Mouse (Mus musculus) embryo, embryonic 10.5 days (tissue): ENCODE measurements around the gene Dirc2.

Source experiments
- DNase-seq: peaks from one replicate; pipeline ENCODE4 v3.0.0-alpha.2; 2015; ENCODE audit warnings: low spot score

Dirc2 gene

DNA sequence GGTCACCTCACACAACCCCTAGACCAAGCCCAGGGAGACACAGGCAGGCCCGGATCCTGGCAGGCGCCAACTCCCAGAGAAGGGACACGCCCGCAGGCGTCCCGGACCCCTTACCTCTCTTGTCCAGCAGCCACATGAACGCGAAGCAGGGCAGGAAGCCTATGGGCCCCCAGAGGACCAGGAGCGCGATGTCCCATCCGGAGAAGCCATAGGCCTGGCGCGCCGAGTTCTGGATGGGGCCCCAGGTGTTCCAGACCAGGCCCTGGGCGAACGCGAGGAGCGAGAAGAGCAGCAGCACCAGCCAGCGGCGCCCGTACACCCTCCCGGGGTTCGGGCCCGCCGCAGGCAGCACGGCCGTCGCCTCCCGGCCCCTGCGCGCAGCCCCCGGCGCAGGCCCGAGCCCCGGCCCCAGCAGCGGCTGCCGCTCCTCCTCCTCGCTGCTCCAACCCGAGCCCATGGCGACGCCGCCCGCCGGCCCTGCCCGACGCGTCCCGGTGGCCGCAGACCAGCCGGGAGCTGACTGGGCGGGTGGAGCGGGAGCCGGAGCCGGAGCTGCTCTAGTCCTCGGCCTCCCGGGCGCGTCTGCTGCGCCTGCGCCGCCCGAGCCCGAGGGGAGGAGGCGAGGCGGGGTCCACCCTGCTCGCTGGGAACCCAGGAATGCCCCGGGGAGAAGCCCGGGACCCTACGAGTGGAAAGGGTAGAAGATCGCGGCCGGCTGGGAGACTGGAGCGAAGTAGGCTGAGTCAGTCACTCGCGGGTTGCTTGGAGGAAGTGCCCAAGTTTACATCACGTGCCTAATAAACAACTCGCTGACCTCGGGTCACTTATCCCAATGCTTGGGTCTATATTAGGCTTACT is at the start of gene Dirc2:
Dirc2 (minus strand) TSS at position 572 of the 858 bp plus-strand sequence.
- peak; percentile 79 for DNase-seq

DNA sequence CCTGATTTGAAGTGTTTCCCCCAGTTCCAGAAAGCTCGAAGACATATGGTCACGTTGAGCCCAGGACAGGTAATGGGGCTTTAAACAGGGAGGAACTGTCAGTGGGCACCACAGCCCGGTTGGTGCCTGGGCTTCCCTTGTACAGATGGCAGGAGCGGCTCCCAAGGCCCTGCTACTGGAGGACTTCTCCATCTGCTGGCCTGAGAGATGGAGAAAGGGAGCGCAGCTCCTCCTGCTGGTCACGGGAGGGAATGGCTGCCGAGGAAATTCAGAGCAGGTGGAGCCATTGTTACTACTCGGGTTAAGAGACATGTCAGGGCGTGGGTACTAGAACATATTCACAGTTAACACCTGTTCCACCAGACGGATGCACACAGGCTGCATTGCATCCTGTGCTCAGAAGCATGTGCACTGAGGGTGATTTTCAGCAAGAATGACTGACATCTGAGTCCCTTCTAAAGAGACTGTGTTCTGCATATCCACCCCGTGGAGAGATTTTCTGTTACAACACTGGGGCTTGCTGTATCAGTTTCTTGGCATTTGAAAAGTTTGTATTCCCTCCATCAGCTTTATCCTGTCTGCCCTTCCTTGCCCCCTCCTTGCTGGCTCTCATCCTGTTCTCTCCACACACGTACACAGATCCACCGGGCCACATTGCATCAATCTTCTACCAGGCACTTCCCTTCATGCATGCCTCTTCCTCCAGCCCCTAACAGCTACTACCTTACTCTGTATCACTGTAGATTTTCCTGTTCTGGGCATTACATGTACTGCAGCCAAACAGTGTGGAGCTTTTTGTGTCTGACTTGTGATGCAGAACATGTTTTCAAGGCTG is 48.3 kb upstream of the Dirc2 start:
- DNase-seq = peak; percentile 88

DNA sequence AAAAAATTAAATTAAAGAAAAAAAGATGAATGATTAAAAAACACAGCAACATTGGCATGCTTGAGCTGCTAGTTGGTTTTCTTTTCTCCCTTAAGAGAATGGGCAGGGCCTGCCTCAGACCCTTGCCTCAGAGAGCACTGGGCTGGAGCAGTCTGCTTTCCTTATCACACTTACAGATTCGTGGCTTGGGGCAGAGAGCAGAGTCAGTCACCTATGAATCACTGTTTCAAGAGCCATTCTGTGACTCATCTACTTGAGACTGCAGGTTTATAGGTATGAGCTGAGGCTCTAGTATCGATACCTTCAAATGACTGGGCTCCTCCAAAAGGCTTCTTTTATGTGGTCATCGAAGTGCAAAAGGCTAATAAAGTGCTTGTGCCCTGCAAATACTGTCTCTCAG is 44.0 kb upstream of the Dirc2 start:
- DNase-seq = no peak

DNA sequence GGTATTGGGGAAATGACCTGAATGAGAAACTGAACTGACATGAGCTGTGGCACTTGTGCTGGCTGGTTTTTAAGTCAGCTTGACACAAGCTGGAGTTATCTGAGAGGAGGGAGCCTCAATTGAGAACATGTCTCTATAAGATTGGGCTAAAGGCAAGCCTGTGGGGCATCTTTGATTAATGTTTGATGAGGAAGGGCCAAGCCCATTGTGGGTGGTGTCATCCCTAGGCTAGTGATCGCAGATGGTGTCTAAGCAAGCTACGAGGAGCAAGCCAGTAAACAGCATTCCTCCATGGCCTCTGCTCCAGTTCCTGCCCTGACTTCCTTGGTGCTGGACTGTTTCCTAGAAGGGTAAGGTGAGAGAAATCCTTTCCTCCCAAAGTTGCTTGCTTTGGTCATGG is 39.7 kb upstream of the Dirc2 start:
- DNase-seq = no peak

DNA sequence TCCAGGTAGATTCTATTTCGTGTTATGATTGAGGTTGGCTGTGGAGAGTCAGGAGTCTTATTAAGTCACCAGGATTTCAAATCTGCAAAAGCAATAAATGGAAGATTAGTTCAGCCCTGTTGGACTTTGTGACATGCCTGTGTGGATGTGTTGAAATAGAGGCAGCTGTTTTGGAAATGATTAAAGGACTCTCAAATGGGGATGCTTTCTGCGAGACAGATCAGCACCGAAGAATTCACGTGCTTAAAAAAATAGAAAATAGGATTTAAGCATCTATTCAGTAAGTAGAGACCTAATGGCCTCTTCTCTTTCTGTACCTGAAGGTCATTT is 38.5 kb upstream of the Dirc2 start:
- DNase-seq = no peak

DNA sequence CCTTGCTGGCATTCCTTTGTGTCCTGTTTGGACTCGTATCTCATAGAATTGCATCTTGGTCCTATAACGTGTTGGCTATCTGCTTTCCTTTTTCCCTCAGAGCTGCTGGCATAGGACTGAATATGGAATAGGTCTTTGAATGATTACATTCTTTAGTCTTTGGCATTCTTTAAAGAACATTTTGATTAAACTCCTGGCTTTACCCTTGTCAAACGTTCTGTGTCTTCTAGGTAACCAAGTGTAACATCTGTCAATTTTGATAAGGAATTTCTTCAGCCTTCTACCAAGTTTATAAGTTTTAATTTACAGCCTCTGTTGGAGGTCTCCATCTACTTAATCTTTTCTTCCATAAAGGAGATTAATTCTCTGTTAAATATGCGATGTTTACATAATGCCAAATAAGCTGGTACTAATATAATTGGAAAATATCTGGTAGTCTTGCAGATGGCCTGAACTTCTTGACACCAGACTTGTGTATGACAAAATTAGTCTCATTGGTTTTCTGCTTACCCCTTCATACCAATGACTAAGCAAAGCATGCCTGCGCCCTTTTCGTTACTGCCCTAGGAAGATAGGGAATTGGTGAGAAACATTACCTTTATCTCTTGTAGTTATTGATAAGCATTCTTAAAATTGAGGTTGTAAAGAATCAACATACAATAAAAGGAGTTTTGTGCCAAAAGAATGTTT is 38.0 kb upstream of the Dirc2 start:
- DNase-seq = no peak

DNA sequence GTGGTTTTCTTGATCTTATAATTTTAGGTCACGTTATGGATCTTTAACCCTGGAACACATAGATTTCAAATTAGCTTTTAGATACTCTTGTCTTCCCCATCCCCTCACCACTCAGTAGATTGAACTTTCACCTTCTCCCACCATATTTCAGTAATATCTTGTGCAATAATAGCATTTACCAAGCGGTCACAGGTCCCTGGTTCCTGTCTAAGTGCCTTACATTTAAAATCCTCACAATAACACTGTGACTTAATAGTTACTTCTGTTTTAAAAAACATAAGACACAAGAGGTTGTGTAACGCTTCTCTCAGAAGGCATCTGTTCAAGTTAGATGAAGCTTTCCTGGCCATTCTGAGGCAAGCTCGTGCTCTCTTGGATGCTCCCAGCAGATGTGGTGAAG is 34.6 kb upstream of the Dirc2 start:
- no peak for DNase-seq

DNA sequence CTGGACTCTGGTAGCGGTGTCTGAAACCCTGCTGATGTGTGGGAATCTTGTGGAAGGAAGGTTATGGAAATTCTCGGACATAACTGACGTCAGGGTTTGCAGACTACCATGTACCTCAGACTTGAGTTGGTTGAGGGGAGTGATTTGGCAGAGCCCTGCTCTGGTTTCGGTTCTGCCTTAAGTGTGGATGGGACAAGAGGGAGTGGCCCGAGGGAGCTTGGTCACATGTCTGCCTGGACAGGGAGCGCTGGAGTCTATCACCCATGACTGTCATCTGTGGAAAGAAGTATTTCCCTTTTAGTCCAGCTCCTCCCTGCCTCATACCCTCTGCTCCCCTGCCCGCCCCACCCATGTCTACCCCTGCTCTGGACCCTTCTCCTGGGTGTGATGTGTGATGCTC is 33.0 kb upstream of the Dirc2 start:
- no peak for DNase-seq

DNA sequence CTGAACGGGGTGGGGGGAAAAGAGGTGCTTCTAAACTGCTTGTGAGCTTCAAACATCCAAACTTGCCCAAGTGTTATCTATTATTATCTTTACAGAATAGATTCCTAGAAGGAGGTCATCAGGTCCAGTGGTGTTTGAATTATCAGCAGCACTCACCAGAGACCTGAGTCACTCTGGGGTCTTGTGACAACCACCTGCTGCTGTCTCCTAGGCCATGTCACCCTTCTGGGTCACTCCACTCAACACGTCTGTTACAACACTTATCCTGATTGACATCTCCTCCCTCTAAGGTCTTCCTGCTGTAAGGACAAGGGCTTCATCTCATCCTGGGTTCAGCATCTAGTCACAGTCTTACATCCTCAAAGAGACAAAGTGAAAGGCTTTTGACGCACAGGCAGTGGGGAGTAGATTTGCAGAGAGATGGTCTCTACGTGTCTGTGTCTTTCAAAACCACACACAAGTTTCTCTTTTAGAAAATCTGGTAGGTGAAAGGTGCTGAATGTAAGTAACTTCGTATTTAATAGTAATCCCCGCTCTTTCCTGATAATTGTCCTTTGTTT is 22.9 kb upstream of the Dirc2 start:
- no peak for DNase-seq

DNA sequence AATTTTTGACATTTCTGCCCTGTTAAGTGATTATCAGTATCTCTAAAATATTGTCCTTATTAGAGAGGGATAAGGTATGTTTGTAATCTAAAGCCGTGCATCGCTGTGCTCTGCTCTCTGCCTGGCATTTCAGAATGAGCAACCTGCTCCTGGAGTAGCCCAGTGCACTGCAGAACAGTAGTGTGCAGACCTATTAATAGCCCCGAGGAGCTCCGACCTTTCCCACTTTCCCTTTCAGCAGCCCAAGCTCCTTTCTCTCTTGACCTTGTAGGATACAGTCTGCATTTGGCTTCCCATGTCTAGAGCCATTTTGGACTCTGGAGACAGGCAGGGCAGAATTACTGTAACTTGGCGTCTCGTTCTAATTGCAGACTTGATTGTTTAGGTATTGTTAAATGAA is 19.2 kb upstream of the Dirc2 start:
- DNase-seq = no peak

DNA sequence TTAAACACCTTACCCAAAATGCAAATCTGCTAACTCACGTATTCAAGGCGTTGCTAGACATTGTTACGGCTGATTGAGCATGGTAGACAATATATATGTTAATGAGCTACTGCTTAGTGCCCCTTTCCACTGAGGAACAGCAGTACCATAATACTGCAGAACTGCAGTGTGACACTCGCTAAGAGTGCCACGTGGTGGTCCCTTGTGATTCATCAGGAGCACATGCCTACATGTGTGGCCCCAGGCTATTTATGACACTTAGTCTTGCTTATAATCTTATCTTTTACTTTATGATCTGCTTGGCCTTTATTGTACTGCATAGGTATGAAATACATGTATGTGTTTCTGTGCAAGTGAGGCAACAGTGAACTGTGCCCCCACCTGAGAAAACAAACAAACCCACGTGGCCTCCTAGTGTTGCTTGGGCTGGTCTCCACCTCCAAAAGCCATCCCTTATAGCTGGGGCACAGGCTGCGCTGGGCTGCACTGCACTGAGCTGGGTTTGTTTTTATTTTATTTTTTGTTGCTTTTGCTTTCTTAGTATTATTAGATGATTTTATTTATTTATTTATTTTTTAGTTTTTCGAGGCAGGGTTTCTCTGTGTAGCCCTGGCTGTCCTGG is 18.5 kb upstream of the Dirc2 start:
- DNase-seq = no peak

DNA sequence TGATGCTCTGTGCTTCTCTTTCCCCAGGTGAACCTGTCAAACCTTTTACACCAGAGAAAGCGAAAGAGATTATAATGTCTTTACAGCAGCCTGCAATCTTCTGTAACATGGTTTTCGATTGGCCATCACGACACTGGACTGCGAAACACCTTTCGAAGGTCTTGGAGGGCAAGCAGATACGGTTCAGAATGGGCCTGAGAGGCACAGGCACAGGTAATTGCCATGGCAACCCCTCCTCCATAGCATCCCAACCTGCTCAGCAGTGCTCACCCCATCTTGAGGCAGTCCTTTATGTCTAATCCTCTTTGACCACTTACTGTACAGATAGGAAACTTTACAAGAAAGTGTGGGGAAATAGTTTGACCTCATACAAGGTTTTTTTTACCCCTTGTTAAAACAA is 18.0 kb upstream of the Dirc2 start:
- no peak for DNase-seq

DNA sequence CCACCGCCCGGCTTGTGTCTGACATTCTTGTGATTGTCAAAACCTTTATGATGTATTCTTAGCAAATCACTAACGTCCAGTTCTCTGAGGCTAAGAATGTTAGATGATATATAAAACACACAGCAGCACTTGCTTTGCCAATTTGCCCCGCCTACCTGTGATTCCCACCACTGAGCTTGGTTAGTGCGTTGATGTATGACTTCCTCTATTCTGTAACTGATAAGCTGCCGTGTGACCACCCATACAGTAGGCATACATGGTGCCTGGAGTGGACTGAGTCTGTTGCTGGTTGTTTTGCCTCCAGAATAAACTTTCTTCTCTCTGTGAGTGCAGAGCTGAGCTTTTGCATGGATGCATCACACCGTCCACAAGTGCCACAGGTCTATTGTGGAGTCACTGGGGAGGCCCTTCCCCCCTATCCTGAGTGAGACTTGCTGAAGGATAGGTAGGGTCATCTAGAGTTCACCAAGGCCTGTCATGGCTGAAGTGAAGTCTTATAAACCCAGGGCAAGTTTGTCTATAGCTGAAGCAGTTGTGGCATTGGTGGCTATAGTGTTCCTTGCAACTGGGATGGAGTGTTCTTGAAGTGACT is 15.1 kb upstream of the Dirc2 start:
- DNase-seq = no peak

DNA sequence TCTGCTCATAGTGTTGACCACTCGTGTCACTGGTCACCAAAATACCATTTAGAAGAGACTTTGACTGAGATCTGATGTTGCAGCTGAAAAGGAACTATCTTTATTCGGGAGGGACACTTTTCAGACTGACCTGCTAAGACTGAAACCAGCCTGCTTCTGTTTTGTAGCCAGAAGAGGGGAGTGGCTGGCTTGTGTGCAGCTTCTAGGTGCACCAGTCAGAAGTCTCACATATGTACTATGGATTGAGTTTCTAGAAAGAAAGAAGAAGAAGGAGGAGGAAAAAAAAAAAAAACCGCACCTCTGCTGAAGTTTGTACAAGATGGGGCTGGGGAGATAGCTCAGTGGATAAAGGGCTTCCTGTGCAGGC is 14.0 kb upstream of the Dirc2 start:
- no peak for DNase-seq

DNA sequence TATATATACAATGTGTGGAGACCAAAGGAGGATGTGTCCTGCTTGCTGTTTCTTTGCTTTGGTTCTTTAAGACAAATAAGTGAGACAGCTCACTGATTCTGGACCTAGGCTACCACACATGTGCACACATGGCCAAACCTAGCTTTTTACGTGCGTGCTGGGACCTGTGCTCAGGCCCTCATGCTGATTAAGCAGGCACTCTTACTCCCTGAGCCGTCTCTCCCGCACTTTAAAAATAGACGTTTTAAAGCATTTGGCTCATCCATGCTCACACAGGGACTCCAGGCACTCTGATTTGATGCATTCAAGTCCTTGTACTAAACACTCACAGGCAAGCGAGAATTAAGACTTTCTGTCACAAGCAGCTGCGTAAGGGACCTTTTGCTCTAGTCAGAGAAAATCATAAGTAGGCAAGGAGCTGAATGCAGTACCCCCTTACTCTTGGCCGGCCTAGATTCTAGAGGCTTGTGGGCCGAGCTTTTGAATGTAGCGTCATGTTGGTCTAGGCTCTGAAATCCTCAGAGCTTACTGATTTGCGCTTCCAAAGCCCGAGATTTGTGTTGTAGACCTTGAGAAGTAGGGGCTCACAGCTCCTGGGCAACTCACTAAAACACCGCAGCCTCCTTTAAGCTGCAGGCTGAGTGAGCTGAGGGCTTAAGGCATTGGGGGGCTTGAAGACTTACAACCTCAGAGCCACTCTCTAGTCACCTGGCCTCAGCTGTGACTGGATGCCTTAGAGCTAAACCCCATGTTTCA is 13.5 kb upstream of the Dirc2 start:
- no peak for DNase-seq

DNA sequence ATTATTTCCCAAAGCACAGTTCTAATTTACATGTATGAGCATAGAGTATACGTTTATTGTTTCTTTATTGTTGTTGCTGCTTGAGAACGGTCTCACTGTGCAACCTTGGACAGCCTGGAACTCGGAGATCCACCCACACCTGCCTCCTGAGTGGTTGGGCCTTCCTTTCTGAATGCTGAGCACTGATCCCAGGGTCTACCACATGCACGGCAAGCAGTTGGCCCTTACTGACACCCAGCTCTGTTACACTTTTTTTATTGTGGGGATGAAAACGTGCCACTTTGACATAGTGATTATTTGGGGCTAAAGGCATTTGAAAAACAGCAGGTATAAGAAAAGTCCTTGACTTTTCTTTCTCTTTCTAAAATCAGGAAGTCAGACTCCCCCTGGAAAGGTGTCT is 12.5 kb upstream of the Dirc2 start:
- no peak for DNase-seq

DNA sequence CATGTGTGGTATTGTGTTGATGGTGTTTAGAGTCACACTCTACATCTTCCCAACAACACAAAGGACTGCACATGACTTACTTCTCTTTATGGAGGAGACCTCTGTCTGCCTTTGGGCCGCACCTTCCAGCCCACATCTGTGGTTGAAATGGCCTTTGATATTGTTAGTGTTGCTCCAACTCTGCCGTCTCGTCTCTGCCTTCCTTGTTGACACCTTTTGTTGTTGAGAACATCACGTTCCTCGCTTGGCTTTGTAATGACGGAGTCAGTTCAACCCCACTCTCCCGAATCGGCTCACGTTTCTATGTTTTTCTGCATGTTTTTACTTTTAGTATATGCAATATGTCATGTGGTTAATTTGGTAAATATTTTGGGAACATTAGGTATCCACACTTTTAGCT is 11.9 kb upstream of the Dirc2 start:
- no peak for DNase-seq

DNA sequence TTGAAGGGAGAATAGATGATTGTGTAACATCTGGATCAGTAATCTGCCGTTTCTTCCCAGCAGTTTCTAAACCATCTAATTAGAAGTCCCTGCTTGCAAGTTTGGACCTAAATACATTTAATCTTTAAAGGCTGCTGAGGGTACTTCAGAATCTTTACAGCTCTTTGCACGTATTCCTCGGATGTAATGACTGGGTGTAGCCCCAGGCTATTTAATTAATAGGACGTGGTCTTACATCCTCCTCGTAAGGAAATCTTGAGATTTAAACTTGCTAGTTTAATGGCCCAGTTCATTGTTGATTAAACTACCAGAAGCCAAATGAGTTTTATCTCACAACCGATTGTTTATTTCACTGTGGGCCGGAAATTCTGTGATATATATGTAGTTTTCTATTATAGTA is 10.5 kb upstream of the Dirc2 start:
- no peak for DNase-seq

DNA sequence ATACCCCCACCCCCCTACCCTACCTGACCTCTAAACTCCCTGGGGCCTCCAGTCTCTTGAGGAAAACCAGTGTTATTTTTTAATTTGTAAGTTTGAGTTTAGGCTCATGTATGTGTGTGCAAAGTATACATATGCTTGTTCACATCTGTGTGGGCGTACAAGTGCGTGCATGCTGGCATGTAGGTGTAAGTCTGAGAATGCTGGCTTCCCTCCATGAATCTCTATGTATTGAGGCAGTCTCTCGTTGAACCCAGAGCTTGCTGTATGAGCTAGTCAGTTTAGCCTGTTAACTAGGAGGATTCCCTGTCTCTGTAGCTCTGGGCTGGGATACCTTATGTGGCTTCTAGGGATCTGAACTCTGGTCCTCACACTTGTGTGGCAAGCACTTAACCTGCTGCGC is 8.6 kb upstream of the Dirc2 start:
- DNase-seq = no peak

DNA sequence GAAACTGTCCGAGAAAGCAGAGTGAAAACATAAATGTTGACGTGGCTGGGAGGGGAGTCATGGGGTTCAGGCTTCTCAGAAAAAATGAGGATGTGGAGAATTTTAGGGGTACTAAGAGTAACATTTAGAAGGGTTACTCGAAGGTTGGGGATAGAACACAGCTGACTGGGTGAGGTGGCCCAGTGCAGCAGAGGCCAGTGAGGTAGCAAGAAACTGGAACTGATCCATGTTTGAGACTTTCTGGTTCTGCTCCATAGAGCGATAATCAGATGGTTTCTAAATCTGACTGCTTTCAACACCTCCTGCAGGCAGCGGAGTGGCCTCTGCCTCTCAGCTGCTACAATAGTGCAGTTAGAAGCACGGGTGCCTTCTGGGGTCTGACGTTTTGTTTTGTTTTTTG is 7.6 kb upstream of the Dirc2 start:
- DNase-seq = no peak

DNA sequence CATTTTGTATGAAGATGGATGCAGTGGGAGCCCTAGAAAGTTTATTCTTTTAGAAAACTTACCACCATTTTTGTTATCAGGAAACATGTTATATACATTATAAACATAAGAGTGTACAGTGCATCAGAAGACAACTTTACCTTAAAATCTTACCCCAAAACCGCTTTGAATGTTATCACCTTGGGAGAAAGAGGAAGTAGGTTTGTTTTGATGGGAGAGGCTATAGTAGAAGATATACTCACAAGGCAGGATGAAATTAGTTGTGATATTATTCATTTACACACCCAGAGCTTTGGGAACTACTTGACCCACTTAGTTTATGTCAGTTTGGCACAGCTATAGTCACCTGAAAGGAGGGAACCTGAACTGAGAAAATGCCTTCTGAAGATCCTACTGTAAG is 6.7 kb upstream of the Dirc2 start:
- no peak for DNase-seq
